Mouse (Mus musculus) inflammation-experienced regulatory T-cells, adult 16 weeks (primary cell): ENCODE results near the gene Gdpd3. TPM values are rescaled to one million over a fixed set of nuclear protein-coding genes. Genes with fewer than 3 reads are reported as not detected.

Experiments used
- polyA plus RNA-seq: library from polyadenylated mRNA; unstranded; fragments of 100-300 nt; shearing (Covaris generic); gene quantifications from one replicate; pipeline ENCODE4 v1.2.1, GENCODE M21; 2017

The Gdpd3 gene
- polyA plus RNA-seq, result 1.9 TPM

GRCm38 (mm10) chr7:126766201-126766600 is at the start of gene Gdpd3:
TSS of gene Gdpd3 (plus strand) at chr7:126766334.

GRCm38 (mm10) chr7:126759050-126759671 is 7.0 kb upstream of the Gdpd3 start, which contains the start of gene Mapk3:
TSS of gene Mapk3 (plus strand) at chr7:126759601.

GRCm38 (mm10) chr7:126776598-126777057 is 10.5 kb downstream of the Gdpd3 start, which contains the start of gene Ypel3:
TSS of gene Ypel3 (plus strand) at chr7:126776955.

GRCm38 (mm10) chr7:126780971-126781635 is 15.0 kb downstream of the Gdpd3 start, which contains the start of gene Tbx6:
TSS of gene Tbx6 (plus strand) at chr7:126781483.

GRCm38 (mm10) chr7:126791851-126792720 is 26.0 kb downstream of the Gdpd3 start, which contains the start of gene Ppp4c:
TSS of gene Ppp4c (minus strand) at chr7:126792496.

GRCm38 (mm10) chr7:126797411-126798126 is 31.4 kb downstream of the Gdpd3 start, which contains the start of gene Fam57b:
TSS of gene Fam57b (plus strand) at chr7:126797668.

Other genes starting within 250 kb of the Gdpd3 start
- gene Eif3c, start 199.9 kb upstream of the Gdpd3 start, polyA plus RNA-seq, result 223 TPM
- gene Apobr, start 181.4 kb upstream of the Gdpd3 start, polyA plus RNA-seq, result 3.6 TPM
- gene Cln3, start 180.5 kb upstream of the Gdpd3 start, polyA plus RNA-seq, result 123 TPM
- gene Il27, start 171.4 kb upstream of the Gdpd3 start, polyA plus RNA-seq, result not detected
- gene Nupr1, start 135.5 kb upstream of the Gdpd3 start, polyA plus RNA-seq, result not detected
- gene Sgf29, start 117.0 kb upstream of the Gdpd3 start, polyA plus RNA-seq, result 107 TPM
- gene Sult1a1, start 89.9 kb upstream of the Gdpd3 start, polyA plus RNA-seq, result 1.3 TPM
- gene Bola2, start 70.9 kb upstream of the Gdpd3 start, polyA plus RNA-seq, result 125 TPM
- gene Slx1b, start 70.5 kb upstream of the Gdpd3 start, polyA plus RNA-seq, result 10.3 TPM
- gene Coro1a, start 58.5 kb upstream of the Gdpd3 start, polyA plus RNA-seq, result 3,429 TPM
- gene Mapk3, start 6.7 kb upstream of the Gdpd3 start, polyA plus RNA-seq, result 33.0 TPM
- gene Ypel3, start 10.6 kb downstream of the Gdpd3 start, polyA plus RNA-seq, result 379 TPM
- 4.7 TPM for gene Tbx6, start 15.1 kb downstream of the Gdpd3 start, polyA plus RNA-seq
- 458 TPM for gene Ppp4c, start 26.2 kb downstream of the Gdpd3 start, polyA plus RNA-seq
- not detected for gene Fam57b, start 31.3 kb downstream of the Gdpd3 start, polyA plus RNA-seq
- not detected for gene 4930451I11Rik, start 65.3 kb downstream of the Gdpd3 start, polyA plus RNA-seq
- not detected for gene Doc2a, start 81.1 kb downstream of the Gdpd3 start, polyA plus RNA-seq
- 18.3 TPM for gene Hirip3, start 95.6 kb downstream of the Gdpd3 start, polyA plus RNA-seq
- 103 TPM for gene Ino80e, start 96.0 kb downstream of the Gdpd3 start, polyA plus RNA-seq
- 71.5 TPM for gene Taok2, start 118.4 kb downstream of the Gdpd3 start, polyA plus RNA-seq
- 50.5 TPM for gene Tmem219, start 156.6 kb downstream of the Gdpd3 start, polyA plus RNA-seq
- 12.3 TPM for gene Kctd13, start 162.5 kb downstream of the Gdpd3 start, polyA plus RNA-seq
- not detected for gene Asphd1, start 183.2 kb downstream of the Gdpd3 start, polyA plus RNA-seq
- 0.65 TPM for gene Sez6l2, start 184.2 kb downstream of the Gdpd3 start, polyA plus RNA-seq
- gene Cdipt, start 209.6 kb downstream of the Gdpd3 start, polyA plus RNA-seq, result 358 TPM
- 3.1 TPM for gene Cdiptos, start 209.8 kb downstream of the Gdpd3 start, polyA plus RNA-seq
- gene Mvp, start 248.3 kb downstream of the Gdpd3 start, polyA plus RNA-seq, result 61.2 TPM